Mouse (Mus musculus) erythroblast, embryonic 14.5 days (primary cell): ENCODE data around the gene Chrm4.

ENCODE experiments used
- GATA1 ChIP-seq: IDR thresholded peaks from 2 replicates; pipeline ENCODE4 v1.6.1; 2012; ENCODE audit warnings: low read length, inconsistent platforms, mixed read lengths
- TAL1 ChIP-seq: IDR thresholded peaks from 3 replicates; pipeline ENCODE4 v1.6.1; 2012; ENCODE audit warnings: low read length, inconsistent platforms, mixed read lengths

- TF ChIP-seq GATA1: no peak
- TF ChIP-seq TAL1: no peak
Measured at GRCm38 (mm10) chr2:91958701-91959457, 31.8 kb downstream of the Chrm4 start.
